Mouse (Mus musculus) neural tube, embryonic 14.5 days (tissue): ENCODE results near the gene Klhl29. TPM values are rescaled to one million over a fixed set of nuclear protein-coding genes. Genes with fewer than 3 reads are reported as not detected.

Source experiments
- ATAC-seq: fragments of 200-750 bp; cut with Nextera tagmentation; 2 replicates; pipeline ENCODE4 v1.8.0; 2017; ENCODE audit warnings: low read depth, mild to moderate bottlenecking, moderate TSS enrichment, moderate library complexity
- H3K27ac ChIP-seq: fragments of 300-500 bp; sonication (generic); 2 replicates; pipeline ENCODE4 v1.5.1; 2014; ENCODE audit warnings: low read depth, mild to moderate bottlenecking, control low read depth, low read length, moderate library complexity, mixed read lengths
- H3K27me3 ChIP-seq: fragments of 300-500 bp; sonication (generic); 2 replicates; pipeline ENCODE4 v1.6.1; 2014; ENCODE audit warnings: low read length; ENCODE audit not compliant: control insufficient read depth, insufficient read depth
- H3K36me3 ChIP-seq: fragments of 300-500 bp; sonication (generic); 2 replicates; pipeline ENCODE4 v1.6.1; 2014; ENCODE audit warnings: low read length, mixed read lengths; ENCODE audit not compliant: control insufficient read depth, insufficient read depth
- H3K4me1 ChIP-seq: fragments of 300-500 bp; sonication (generic); 2 replicates; pipeline ENCODE4 v1.6.1; 2014; ENCODE audit warnings: low read length; ENCODE audit not compliant: control insufficient read depth, insufficient read depth
- H3K4me2 ChIP-seq: fragments of 300-500 bp; sonication (generic); 2 replicates; pipeline ENCODE4 v1.6.1; 2014; ENCODE audit warnings: mild to moderate bottlenecking, low read depth, low read length, control low read depth
- H3K4me3 ChIP-seq: fragments of 300-500 bp; sonication (generic); 2 replicates; pipeline ENCODE4 v1.5.1; 2014; ENCODE audit warnings: low read depth, low read length, control low read depth, mixed read lengths
- H3K9ac ChIP-seq: fragments of 300-500 bp; sonication (generic); replicated peaks from 2 replicates; pipeline ENCODE4 v1.6.1; 2014; ENCODE audit warnings: low read depth, mild to moderate bottlenecking, control low read depth, low read length, mixed read lengths
- H3K9me3 ChIP-seq: fragments of 300-500 bp; sonication (generic); 2 replicates; pipeline ENCODE4 v1.6.1; 2016; ENCODE audit warnings: low read length; ENCODE audit not compliant: control insufficient read depth
- WGBS: fragments of 180-500 bp; shearing (Covaris S2); extraction: QIAGEN DNeasy Blood & Tissue Kit; methylation state at CpG from one replicate; pipeline ENCODE4 v1.1.7; 2014; 5-methylcytosine and 5-hydroxymethylcytosine counted together
- polyA plus RNA-seq: library from polyadenylated mRNA; unstranded; fragments of >200 nt; fragmentation: Nextera tagmentation; extraction: Ambion mirVana; gene quantifications from 2 replicates; pipeline ENCODE4 v1.2.1, GENCODE M21; 2014

Klhl29 gene
- polyA plus RNA-seq, 1 experiment from 2014 or later, result 6.1 TPM

DNA sequence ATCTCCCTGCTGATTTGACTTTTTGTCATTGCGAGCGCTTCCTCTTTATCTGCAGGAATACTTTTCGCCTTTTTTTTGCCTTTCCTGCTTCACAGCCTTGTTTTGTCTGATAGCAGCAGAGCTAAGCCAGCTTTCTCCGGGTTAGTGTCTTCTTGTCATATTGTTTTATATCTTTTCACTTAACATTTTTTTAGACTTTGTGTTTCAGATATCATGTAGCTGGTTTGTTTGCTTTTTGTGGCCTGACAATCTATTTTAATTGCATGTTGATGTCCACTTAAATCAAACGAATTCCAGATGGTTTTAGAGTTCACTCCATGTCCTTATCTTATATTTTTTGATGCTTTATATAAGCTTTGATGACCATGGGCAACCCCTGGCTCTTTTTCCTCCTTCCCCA is 21.9 kb upstream of the Klhl29 start:
- Histone ChIP-seq H3K4me3 (no peak overlapping the region), H3K9ac (no peak overlapping the region), H3K27me3 (no peaks in the 10 kb centered on the region), H3K4me1 (no peaks in the 10 kb centered on the region), H3K27ac (no peak overlapping the region), H3K36me3 (no peaks in the 10 kb centered on the region), H3K4me2 (no peak overlapping the region), H3K9me3 (no peaks in the 10 kb centered on the region)
- WGBS, result 68% methylated on average over 5 of the region's 5 CpGs
- ATAC-seq, result no peak

- Histone ChIP-seq H3K4me2 (no peak overlapping the region), H3K36me3 (no peaks in the 10 kb centered on the region), H3K27ac (no peak overlapping the region), H3K27me3 (no peaks in the 10 kb centered on the region), H3K4me1 (no peaks in the 10 kb centered on the region), H3K9ac (no peak overlapping the region), H3K4me3 (no peak overlapping the region), H3K9me3 (no peaks in the 10 kb centered on the region)
- 77% methylated on average over 3 of the region's 3 CpGs for WGBS
- ATAC-seq, result no peak
These were observed 19.7 kb upstream of the Klhl29 start for GRCm38 (mm10) chr12:5395188-5395587.

GRCm38 (mm10) chr12:5387112-5387511 is 11.6 kb upstream of the Klhl29 start:
- Histone ChIP-seq H3K4me2 (no peak overlapping the region), H3K36me3 (no peaks in the 10 kb centered on the region), H3K27ac (no peak overlapping the region), H3K9me3 (no peaks in the 10 kb centered on the region), H3K9ac (no peak overlapping the region), H3K4me1 (no peaks in the 10 kb centered on the region), H3K27me3 (no peaks in the 10 kb centered on the region), H3K4me3 (no peak overlapping the region)
- no peak for ATAC-seq
- WGBS, result 83% methylated on average over 1 of the region's 1 CpGs

- no peak overlapping the region for H3K27ac ChIP-seq
- H3K27me3 ChIP-seq, result no peaks in the 10 kb centered on the region
- H3K36me3 ChIP-seq, result no peaks in the 10 kb centered on the region
- H3K9ac ChIP-seq, result no peak overlapping the region
- peak; percentile 80; the same call in 1 of the 2 replicates for ATAC-seq
- H3K4me1 ChIP-seq, result no peaks in the 10 kb centered on the region
- no peak overlapping the region for H3K4me3 ChIP-seq
- no peaks in the 10 kb centered on the region for H3K9me3 ChIP-seq
- no peak overlapping the region for H3K4me2 ChIP-seq
These were observed 11.2 kb upstream of the Klhl29 start for GRCm38 (mm10) chr12:5386688-5387087.

GRCm38 (mm10) chr12:5381694-5382093 is 6.2 kb upstream of the Klhl29 start:
- H3K27me3 ChIP-seq, result no peaks in the 10 kb centered on the region
- H3K27ac ChIP-seq, result no peak overlapping the region
- H3K9ac ChIP-seq, result no peak overlapping the region
- H3K4me3 ChIP-seq, result no peak overlapping the region
- no peak overlapping the region for H3K4me2 ChIP-seq
- no peaks in the 10 kb centered on the region for H3K9me3 ChIP-seq
- no peak for ATAC-seq
- no peaks in the 10 kb centered on the region for H3K4me1 ChIP-seq
- no peaks in the 10 kb centered on the region for H3K36me3 ChIP-seq

GRCm38 (mm10) chr12:5374684-5375615 is 532 bp downstream of the Klhl29 start:
- Histone ChIP-seq H3K27me3 (no peaks in the 10 kb centered on the region), H3K4me1 (peaks cover 11% of the 10 kb centered on the region; the same call in 1 of the 2 replicates), H3K4me3 (peak overlapping the region; percentile 90), H3K9ac (peak overlapping the region; percentile 90), H3K27ac (peak overlapping the region; percentile 93), H3K36me3 (no peaks in the 10 kb centered on the region), H3K9me3 (no peaks in the 10 kb centered on the region), H3K4me2 (peak overlapping the region; percentile 79)
- ATAC-seq, result peak; percentile 77
- WGBS, result 1% methylated on average over 71 of the region's 84 CpGs

DNA sequence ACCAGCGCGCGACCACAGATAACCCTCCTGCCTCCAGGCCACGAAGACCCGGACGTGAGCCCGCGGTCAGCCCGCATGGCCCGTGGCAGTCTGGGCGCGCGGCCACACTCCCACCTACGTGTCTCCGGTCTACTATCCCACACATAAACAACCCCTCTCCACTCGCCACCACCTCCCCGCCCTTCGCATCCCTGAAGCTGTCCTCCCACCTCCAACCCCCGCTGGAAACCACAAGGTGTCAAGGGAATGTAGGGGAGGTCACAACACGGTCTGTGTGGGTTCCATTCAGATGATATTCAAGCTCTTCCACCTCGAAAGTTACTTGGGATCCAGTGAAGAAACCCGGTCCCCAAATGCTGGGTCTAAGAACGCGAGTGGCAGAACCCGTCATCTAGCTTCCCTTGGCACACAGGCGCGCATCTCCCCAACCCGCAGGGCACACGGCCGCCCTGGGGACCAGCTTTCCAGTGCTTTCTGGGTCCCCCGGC is 1.2 kb downstream of the Klhl29 start:
- peak overlapping the region; percentile 90 for H3K9ac ChIP-seq
- H3K4me1 ChIP-seq, result peaks cover 11% of the 10 kb centered on the region; the same call in 1 of the 2 replicates
- H3K4me3 ChIP-seq, result peak overlapping the region; percentile 90
- ATAC-seq, result peak; percentile 3; the same call in 1 of the 2 replicates
- H3K27me3 ChIP-seq, result no peaks in the 10 kb centered on the region
- no peaks in the 10 kb centered on the region for H3K36me3 ChIP-seq
- under 1% methylated on average over 31 of the region's 31 CpGs for WGBS
- no peaks in the 10 kb centered on the region for H3K9me3 ChIP-seq
- H3K4me2 ChIP-seq, result peak overlapping the region; percentile 79
- peak overlapping the region; percentile 93 for H3K27ac ChIP-seq

DNA sequence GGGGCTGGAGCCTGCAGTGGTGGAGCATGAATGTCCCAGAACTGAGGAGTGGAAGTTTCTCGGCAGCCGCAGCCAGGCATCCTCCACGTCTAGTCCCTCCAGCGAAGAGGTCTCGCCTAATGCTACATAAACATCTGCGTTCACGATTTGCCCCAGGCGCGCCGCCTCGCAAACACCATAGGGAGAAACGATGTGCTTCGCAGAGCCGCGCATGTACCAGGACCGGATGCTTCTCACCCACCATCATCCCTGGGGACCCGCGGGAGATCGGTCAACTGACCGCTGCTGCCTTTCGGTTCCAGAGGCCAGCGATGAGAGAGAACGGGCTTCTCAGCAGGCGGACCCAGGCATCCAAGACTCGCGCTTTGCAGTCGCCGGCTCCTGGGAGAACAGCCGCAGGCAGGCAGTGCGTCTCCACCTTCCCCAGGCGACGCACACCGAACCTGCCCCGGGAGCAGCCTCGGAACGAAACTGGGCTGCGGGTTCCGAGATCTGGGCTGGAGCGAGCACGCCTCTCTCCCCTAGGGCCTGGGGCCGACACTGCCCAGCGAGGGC is 1.8 kb downstream of the Klhl29 start:
- Histone ChIP-seq H3K27ac (peak overlapping the region; percentile 74), H3K4me3 (peak overlapping the region; percentile 90), H3K4me2 (peak overlapping the region; percentile 79), H3K27me3 (no peaks in the 10 kb centered on the region), H3K9me3 (no peaks in the 10 kb centered on the region), H3K9ac (peak overlapping the region; percentile 90), H3K4me1 (peaks cover 11% of the 10 kb centered on the region; the same call in 1 of the 2 replicates), H3K36me3 (no peaks in the 10 kb centered on the region)
- under 1% methylated on average over 42 of the region's 42 CpGs for WGBS
- ATAC-seq, result 0 out of 2 replicates have a peak, but pooled peaks have one; percentile 3

DNA sequence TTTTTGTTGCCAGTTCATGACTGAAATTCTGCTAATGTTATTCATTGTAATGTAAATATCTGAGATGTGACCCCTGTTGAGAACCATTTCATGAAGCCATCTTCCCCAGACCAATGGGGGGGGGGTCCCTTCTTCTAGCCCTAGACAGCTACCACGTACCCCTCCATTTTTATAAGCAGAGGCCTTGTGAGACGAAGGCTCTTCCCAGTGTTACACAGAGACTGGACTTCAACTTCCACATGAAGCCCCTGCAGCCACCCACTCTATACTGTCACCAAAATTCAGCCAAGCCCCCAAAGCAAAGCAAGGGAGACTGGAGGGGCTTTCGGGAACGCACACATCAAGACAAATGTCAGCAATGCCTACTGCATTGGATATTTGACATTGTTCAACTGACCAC is 6.1 kb downstream of the Klhl29 start:
- ATAC-seq, result no peak
- H3K9me3 ChIP-seq, result no peaks in the 10 kb centered on the region
- no peak overlapping the region for H3K9ac ChIP-seq
- no peaks in the 10 kb centered on the region for H3K27me3 ChIP-seq
- no peak overlapping the region for H3K4me3 ChIP-seq
- WGBS, result 89% methylated on average over 4 of the region's 4 CpGs
- H3K4me2 ChIP-seq, result no peak overlapping the region
- H3K27ac ChIP-seq, result no peak overlapping the region
- no peaks in the 10 kb centered on the region for H3K36me3 ChIP-seq
- peaks cover 9% of the 10 kb centered on the region; the same call in 1 of the 2 replicates for H3K4me1 ChIP-seq
